Mouse (Mus musculus): ENCODE data around the gene Specc1l. TPM values are rescaled to one million over a fixed set of nuclear protein-coding genes. Genes with fewer than 3 reads are reported as not detected.
"Not testable (repeated sequence)": the region's sequence is repeated elsewhere in the genome, so short reads cannot be mapped to it uniquely, and the experiment has no call there.

The Specc1l gene
- polyA plus RNA-seq, 1 experiment from 2014 or later = 32.1 TPM

DNA sequence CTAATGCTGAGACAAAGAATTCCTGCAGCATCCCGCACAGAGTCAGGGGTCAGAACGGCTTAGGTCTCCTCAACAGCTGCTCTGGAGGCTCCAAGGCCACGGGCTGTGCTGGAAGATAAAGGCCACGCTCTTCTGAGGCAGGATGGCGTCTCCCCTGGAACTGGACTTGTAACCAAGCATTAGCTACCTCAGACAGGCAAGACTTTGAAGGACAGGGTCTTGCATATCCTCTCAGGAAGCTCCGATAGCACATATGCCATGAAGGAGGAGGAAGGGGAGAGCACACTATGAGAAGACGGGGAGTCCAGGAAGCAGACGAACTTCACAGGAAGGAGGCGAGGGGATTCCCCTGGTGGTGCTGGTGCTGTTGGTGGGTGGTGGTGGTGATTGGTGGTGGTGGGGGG, 142.0 kb downstream of the Specc1l start:
- H3K27ac ChIP-seq (replicated peaks); H3K27me3 ChIP-seq; H3K4me3 ChIP-seq (replicated peaks); H3K9me3 ChIP-seq (replicated peaks); ATAC-seq (ENCODE audit: insufficient number of reproducible peaks, low FRiP score, low TSS enrichment, low read depth); H3K36me3 ChIP-seq; H3K4me1 ChIP-seq; H3K4me2 ChIP-seq (replicated peaks); H3K9ac ChIP-seq: not testable (repeated sequence)
- WGBS = 77% methylated on average over 9 of the region's 9 CpGs

DNA sequence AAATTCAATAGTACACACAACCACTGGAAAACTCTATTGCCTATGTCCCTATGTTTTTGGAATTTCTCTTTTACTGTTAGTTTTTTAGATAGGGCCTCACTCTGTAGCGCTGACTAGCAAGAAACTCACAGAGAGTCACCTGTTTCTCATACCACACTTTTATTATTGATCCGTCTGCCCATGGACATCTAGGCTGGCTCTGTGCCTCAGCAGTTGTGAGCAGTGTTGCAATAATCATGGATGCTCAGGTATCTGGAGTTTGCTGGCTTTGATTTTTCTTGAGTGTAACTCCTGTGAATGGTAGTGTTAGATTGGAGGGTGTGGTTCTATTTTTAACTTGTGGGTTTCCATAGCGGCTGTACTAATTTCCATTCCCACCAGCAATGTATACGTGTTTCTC, 143.5 kb downstream of the Specc1l start:
- Histone ChIP-seq H3K27ac (replicated peaks) (no peak overlapping the region), H3K4me3 (replicated peaks) (no peak overlapping the region), H3K9ac (no peak overlapping the region), H3K4me2 (replicated peaks) (no peak overlapping the region), H3K36me3 (no peaks in the 10 kb centered on the region), H3K4me1 (no peaks in the 10 kb centered on the region), H3K9me3 (replicated peaks) (no peaks in the 10 kb centered on the region), H3K27me3 (no peaks in the 10 kb centered on the region)
- 53% methylated on average over 4 of the region's 4 CpGs for WGBS
- ATAC-seq (ENCODE audit: insufficient number of reproducible peaks, low FRiP score, low TSS enrichment, low read depth) = no peak

Other genes with a start within 250 kb of the Specc1l start
- gene Gnaz, start 244.9 kb upstream of the Specc1l start, polyA plus RNA-seq (2015; fragmentation: Nextera tagmentation; extraction: Ambion mirVana) = 4.0 and 5.8 TPM in 2 replicates
- gene Rsph14, start 179.5 kb upstream of the Specc1l start, polyA plus RNA-seq (2015; fragmentation: Nextera tagmentation; extraction: Ambion mirVana) = 5.2 and 6.9 TPM in 2 replicates
- gene Rab36, start 175.0 kb upstream of the Specc1l start, polyA plus RNA-seq (2015; fragmentation: Nextera tagmentation; extraction: Ambion mirVana) = 10.6 and 15.0 TPM in 2 replicates
- gene Bcr, start 151.5 kb upstream of the Specc1l start, polyA plus RNA-seq (2015; fragmentation: Nextera tagmentation; extraction: Ambion mirVana) = 7.5 and 9.2 TPM in 2 replicates
- gene Adora2a, start 104.8 kb downstream of the Specc1l start, polyA plus RNA-seq (2015; fragmentation: Nextera tagmentation; extraction: Ambion mirVana) = 2.1 and 2.4 TPM in 2 replicates
- gene Upb1, start 189.0 kb downstream of the Specc1l start, polyA plus RNA-seq (2015; fragmentation: Nextera tagmentation; extraction: Ambion mirVana) = 2.2 and 2.6 TPM in 2 replicates

All from embryonic facial prominence, embryonic 15.5 days (tissue).